Mouse (Mus musculus): ENCODE measurements around the gene Gsg1l.

The Gsg1l gene

DNA sequence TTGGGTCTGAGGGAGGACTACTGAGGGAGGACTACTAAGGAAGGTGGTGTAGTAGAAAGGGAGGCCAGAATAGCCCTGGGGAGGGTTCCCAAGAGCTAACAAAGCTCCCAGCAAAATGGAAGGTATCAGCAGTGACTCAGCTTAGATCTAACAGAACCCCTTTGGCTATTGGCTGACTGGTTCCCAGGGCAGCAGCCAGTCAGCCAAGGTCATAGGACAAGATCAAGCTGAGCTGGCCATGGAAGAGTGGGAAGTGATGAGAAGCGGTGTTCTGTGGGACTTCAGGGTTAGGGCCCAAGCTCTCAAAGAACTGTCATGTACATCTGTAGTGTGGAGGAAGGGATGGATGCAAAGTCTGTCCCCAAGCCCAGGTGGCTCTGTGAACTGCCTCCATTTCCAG is 5.3 kb downstream of the Gsg1l start:
- no peak for DNase-seq

DNA sequence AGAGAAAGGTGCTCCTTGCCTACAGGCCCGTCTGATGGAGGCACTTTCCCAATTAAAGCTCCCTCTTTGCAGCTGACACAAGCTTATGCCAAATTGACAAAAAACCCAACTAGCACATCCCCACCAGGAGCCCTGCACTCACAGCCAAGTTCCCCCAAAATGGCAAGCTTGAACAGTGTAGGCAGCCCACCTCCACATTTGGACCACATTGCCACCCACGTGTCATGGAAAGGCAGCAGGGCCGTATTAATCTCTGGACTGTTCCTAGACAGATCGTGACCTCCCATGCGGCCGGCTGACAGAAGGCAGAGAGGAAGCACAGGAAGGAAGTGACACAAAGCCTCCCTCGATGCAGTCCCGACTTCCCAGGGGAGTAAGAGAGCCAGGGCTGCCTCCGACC is 7.2 kb downstream of the Gsg1l start:
- no peak for DNase-seq

DNA sequence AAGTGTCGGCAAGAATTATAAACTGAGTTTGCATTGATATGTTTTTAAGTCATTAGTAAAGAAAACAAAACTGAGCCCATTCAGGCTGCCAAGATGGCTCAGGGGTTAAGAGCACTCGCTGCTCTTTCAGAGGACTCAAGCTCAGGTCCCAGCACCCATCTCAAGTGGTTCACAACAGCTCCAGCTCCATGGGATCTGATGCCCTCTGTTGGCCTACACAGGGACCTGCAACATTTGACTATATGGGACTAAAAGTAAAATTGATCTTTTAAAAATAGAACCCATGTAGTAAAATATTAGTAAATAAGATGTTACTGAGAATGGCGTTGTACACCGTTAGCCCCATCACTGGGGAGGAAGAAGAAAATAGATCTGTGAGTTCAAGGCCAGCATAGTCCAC is 11.9 kb downstream of the Gsg1l start:
- DNase-seq: no peak

DNA sequence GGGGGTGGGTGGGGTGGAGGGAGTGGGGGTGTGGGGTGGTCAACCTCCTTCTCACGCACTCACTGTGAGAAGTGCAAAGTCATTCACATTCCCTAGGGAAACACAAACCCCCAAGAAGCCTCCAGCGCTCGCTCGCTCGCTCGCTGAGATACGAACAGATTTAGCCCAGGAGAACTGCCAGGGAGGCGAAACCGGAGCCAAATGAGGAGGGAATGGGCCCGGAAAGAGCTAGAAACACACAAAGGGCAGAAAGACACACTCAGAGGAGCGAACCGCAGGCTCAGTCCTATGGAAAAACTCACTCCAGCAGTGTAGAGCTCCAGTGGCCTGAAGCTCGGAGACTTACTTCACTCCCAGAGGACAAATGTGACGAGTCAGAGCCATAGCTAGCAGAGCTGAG is 15.4 kb downstream of the Gsg1l start:
- DNase-seq: no peak

DNA sequence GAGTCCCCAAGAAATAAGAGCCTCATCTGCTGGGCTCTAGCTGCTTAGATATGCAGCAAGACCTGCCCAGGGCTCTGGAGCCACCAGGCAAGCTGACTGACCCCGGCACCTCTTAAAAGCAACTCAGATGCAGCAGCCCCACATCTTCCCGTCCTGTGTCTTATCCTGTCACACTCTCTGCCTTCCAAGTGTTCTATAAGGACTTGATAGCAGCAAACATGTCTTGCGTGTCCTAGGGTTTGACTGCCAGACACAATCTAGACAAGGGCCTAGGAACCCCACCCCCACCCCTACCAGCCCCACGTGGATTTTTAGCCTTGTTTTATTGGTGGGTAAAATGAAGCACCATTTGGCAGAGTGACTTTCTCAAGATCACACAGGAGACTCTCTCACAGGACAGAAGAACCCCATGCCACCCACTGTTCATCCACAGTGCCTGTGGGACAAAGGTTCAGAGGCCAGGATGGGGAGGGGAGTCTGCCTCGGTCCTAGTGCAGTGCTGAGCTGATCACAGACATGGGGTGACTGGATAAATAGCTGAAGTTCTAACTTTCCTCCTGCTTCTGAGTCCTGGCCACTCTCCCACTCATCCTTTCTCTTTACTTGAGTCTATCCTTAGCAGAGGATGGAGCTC is 16.9 kb downstream of the Gsg1l start:
- DNase-seq: no peak

DNA sequence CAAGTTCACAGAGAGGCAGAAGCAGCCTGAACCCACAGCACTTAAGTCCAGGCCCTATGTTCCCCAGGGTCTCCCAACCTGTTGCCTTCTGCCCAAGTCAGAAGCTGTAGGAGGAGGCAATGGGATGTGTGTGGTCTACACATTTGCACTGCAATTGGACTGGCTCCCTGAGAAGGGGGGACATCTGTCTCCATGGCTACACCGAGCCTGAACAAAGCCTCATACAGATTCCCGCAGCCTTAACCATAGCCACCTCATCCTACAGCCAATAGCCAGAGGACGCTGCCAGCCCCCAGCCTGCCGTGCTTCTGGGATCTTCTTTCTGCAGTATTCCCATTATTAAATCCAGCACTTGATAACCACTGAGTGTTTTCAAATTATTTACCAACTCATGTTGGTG is 20.0 kb downstream of the Gsg1l start:
- DNase-seq: no peak

DNA sequence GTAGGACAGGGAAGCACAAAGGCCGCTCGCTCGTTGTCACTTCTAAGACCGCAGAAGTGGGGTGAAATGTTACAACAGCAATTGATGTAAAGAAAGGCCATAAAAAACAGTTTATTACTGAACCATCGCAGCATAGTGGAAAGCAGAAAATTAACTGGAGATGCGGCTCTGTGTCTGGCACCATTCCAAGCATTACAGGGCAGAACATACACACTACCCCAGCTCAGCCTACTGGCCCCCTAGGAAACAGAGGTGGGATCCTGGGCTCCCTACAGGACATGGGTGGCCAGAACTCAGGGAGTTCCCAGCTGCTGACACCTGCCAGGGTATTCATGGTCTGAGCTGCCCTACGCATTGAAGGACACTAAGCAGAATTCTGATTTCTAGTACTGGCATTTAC is 23.3 kb downstream of the Gsg1l start:
- DNase-seq: no peak

DNA sequence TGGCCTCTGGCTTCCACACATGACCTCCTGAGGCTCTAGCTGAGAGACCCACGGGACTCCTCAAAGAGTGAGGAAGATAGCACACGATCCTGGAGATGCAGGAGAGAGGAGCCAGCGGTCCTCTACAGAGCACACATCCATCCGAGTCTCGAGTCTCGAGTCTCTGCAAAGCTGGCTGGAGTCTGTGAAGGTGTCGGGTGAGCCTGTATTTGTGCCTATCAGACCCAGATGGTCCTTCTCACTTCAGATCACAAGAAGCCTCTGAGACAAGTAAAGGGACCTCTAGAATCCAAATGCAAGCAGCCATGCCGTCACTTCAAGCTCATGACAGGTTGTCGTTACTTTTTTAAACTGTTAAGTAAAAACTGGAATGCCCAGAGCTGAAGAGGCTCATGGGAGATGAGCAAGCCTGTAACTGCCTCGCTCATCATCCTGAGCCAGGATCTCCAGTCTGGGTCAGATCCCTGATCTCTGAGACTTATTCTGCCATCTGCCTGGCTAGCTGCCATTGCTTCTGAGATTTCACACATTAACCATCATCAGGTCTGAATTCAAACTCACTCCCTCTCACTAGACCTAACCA is 24.8 kb downstream of the Gsg1l start:
- no peak for DNase-seq

DNA sequence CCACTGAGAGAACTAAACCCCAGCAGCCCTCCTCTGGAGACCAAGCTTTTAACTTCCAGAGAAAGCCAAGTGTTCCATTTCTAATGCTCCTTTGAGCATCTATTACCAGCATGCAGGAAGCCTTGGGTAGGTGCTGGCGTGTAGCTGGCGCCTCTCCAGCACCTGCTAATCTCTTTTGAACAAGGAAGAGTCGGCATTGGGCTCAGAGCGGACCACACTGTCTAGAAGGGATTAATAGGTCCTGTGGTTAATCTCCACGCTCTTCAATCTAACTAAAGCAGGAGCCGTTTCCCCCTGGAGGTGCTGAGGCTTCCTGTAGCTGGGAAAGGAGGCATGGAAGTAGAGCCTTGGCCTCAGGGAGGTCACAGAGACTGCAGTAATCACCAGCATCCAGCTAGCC is 27.6 kb downstream of the Gsg1l start:
- no peak for DNase-seq

DNA sequence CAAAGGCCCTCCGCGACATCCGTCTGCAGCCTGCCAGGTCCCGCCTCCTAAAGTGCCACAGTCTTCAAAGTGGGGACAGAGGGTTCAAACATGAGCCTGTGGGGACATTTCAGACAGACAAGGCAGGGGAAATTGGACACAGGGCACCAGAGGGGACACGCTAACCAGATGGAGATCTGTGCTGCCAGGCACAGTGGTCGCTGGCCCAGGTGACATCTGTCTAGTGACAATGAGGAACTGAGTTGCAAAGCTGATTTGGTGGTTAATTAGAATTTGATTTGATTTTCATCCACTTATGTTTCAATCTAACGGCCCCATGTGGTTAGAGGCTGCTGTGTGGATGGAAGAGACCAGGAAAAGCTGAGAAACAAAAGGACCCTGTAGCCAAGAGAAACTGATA is 28.6 kb downstream of the Gsg1l start:
- no peak for DNase-seq

DNA sequence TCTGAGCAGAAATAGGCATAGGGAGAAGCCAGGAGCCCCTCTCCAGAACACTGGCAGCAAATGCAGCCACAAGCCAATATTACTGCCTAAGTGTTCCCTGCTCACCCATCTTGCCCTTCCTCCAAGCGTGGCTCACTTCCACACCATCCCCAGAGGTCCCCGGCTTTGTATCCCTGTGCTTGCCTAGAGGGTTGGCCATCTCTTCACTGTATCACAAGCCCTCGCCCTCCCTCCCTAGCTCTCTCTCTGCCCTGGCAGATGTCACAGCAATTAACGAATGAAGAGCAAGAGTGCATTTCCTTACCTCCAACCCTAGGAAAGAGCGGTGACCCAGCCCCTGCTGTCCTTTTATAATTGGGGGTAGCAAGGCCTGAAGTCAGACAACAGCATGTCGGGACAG is 30.3 kb downstream of the Gsg1l start:
- DNase-seq: no peak

DNA sequence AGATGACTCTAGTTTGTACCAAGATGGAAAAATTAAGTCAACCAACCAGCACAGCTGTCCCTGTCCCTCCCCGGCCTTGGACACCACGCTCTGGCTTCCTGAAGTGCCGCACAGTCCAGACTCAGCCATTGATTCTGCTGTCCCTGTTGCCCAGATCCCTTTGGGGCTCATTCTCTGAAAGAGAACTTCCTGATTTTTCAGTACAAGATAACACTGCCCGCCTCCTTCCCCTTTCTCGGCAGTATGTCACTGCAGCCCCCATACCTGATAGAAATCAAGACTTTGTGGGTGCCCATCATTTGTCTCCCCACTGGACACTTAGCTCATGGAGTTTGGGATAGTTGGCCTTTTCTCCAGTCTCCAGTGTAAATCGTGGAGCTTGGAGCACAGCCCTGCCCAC is 37.1 kb downstream of the Gsg1l start:
- DNase-seq: no peak

DNA sequence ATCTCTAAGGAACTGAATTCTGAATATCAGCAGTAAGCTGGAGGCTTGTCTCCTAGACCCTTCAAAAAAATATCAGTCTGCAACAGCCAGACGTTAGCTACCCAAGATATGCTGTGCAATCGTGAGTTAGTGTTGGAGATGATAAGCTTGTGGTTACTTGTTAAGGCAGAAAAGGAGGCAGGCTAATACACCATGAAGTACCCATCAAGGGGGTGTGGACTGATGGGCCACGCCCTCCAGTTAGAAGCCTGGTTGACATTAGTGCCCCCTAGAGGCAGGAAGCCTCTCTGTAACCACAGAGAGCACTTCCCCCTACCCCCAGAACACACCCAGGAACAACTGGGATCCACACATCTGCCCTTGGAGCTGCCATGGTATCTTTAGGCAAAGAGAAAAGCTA is 39.9 kb downstream of the Gsg1l start:
- no peak for DNase-seq

DNA sequence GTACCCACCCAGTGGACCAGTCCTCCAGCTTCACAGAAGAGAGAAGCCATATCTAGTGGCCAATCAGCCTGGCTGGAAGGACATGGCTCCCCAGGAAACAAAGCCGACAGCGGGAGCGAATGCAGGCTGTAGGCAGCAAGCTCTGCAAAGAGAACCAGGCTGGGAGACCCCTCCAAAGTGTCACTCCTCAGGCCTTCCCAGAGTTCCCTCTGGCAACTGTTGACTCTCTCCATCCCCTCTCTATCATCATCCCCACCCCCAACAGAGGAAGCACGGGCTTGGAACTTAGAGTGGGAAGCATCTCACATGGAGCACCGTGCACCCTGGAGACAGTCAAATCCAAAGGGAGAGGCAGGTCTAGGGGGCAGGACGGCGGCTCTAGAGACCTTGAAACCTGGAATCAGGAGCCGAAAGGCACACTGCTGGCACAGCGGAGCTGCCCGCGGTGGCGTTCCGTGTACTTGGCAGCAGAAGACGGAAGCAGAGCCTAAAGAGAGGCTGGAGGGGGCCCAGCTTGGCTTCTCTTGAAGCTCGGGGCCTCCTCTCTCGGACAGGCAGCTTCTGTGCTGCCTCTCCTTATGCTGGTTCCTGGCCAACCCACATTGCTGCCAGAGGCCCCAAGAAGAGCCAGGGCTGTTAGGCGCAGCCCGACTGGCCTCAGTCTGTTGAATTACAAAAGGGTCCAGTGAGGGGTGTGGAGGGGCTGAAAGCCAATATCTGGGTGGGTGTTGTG is 41.3 kb downstream of the Gsg1l start:
- no peak for DNase-seq

DNA sequence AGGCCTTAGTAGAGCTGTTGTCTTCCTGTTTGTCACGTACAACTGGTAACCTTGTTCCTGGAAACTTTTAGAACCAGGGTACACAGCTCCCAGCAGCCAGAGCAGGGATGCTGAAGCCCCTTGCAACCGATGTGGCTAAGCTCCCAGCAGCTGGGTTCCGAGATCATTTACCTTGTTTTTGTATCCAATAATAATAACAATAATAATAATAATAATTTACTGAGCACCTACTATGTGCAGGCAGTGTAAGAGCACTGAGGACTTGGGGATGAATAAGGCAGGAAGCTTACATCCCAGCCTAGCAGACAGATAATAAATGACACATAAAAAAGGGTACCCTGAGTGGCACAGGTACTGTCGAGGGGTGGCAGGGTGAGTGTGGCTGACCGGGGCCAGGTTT is 42.4 kb downstream of the Gsg1l start:
- no peak for DNase-seq

DNA sequence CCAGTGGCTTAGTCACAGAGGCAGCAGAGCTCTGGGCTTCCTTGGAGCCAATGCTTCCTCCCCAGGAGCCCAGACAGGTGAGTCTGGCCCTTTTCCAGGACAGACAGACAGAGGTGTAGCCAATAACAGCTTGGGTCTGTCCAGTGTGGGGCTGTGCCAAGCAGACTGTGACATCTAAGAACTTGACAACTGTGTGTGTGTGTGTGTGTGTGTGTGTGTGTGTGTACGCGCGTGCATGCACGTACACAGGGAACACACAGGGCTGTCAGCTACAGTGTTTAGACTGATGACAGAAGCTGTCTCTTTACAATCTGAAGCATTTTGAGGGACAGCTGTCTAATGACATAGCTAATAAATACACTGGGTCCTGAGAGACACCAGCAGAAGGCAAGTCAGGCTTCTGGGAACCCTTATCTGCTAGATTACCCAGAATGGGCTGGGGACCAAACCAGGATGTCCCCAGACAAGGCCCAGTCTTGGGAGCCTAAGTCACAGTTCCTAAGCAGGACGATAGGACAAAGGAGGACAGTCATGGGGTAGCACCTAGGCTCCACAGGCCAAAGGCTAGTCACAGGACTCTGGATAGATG is 42.9 kb downstream of the Gsg1l start:
- no peak for DNase-seq

DNA sequence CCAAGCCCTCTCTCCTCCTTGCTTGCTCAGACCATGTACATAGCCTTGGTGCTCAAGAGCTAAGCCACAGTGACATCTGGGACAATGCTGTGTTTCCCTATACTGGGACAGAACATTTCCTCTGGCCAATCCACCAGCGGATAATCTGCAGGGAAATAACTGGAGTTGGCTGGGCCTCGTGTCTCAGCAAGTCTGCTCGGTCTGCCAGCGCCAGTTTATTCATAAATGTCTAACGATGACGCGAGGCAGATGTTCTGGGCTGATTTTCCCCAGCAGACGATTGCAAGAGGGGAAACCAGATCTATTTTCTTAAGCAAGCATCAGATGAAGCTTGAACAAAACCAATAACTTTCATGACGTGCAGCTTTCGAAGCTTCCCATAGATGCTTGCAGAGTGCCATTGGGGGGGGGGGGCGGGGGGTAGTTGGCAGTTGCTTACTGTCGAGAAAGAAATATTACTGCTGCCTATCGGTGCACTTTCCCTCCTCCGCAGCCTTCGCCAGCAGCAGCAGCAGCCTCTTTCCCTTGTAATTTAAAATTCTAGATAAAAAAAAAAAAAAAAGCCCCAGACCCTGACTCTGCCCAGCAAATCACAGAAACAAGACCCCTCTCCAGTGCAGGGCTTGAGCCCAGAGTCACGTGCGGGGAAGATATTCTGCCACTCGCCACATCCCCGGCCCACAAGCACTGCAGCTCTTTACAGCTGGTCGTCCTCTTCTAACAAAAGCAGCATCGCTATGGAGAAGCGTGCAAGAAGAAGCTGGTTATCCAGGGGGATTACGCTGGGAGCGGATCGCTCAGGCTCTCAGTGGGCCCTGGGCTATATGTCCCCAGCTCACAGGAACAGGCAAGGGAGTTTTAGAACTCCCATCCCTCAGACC is 43.6 kb downstream of the Gsg1l start:
- DNase-seq: no peak

DNA sequence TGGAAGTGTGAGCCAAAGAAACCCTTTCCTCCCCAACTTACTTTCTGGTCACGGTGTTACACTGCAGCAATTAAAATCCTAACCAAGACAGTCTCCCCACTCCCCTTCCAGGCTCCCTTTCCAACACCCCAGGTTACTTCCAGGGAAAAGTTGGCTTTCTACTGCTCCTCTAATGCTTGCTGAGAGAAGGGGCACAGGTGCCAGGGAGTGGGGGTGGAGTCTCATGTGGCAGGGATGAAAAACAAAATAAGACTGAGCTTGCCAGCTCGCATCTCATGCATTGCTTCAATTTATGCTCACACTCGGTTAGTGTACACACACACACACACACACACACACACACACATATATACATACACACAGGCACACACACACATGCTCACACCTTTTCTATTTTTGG is 46.9 kb downstream of the Gsg1l start:
- DNase-seq: no peak

DNA sequence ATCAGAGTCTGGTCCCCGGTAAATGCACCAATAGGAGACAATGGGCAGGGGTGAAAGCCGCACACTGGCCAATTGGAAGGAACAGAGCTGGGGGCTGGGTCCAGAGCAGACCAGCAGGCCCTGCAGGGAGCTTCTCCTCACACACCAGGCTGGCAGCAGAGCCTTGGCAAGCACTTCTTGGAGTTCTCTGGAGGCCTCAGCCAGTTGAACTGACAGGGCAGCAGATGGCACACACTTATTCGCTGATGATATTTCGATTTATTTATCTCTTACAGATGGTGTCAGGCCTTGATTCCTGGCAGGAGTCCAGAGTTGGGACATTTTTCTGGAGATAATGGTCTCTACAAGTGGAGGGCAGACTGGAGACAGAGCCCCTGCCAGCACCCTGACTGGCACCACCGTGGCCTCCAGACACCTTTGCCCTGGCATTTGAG is 49.4 kb downstream of the Gsg1l start:
- DNase-seq: no peak

DNA sequence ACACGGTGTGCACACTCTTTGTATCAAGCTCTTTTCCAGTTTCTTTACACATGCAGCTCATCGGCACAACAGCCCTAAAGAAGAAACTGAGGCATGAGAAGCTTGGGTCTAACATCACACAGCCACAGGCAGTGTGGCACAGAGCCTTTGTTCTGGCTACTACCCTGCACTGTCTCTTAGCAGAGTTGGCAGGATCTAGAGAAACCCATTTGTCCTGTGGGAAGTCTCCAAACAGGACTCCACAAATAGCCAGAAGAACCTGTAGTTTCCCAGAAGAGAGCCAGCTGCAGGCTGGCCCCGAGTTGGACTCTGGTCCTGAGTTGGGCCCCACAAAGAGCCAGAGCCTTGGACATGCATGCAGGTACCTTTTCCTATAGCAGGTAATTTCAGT is 49.9 kb downstream of the Gsg1l start:
- DNase-seq: no peak

DNA sequence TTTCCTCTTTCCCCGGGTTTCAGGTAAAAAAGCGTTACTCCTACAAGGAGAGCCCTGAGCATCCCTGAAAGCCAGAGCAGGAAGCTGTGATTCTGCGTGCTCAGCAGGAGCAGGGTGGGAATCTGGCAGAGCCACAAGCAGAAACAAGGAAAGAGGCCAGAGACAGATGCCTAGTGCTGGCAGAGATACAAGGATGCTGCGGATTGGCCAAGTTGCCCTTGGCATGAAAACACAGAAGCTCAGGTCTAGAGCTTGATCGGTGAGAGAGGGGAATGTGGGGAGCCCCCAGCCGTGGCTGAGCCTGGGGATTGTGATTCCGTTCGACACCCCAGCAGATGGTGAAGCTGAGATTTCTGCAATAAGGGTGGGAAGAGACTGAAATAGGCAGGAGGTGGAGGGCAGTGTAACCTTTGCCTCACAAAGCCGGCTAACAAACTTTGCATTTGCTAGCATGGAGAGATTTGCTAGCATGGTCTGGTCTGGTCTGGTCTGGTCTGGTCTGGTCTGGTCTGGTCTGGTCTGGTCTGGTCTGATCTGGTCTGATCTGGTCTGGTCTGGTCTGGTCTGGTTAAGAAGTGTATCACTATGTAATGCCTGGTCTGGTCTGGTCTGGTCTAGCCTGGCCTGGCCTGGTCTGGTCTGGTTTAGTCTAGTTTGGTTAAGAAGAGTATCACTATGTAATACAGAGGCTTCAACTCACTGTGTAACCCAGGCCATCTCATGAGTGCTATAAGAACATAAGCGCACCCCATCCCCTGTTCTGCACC is 50.4 kb downstream of the Gsg1l start:
- DNase-seq: no peak

DNA sequence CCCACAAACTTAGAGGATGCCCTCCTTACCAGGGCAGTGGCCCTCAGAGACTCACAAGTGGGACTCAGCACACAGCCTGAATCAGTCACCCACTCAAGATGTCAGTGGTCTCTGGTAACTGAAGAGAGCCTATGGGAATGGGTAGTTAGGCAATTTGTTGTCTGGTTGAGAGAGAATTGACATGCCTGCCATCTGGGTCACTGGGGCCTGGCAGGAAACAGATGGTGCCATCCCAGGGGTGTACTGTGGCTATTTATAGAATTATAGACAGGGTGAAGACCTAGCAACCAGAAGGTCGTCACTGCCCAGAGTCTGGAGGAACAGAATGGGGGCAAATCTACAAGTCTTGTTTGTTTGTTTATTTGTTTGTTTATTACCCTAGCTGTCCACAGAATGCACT is 54.8 kb downstream of the Gsg1l start:
- no peak for DNase-seq

DNA sequence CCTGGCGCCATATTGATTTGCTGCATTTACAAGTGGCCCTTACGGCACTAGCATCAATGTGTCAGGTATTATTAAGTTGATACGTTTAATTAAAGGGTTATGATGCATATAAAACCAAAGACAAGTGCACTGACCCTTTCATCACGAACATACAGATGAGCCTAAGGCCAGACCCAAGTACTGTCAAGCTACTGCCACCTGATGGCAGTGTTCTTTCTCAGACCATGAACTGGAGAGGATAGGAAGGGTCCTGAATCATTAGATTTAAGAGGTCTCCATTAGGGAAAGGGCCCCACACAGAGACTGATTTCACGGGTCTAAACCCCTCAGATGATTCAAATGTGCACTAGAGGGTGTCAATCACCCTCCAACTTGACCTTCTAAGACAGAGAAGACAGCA is 55.6 kb downstream of the Gsg1l start:
- no peak for DNase-seq

All from kidney, adult 18-20 months (tissue).